Comparison of ENCODE assay signal across 25 mouse cellular contexts in genomic region chr7:68228491-68228890, GRCm38 (mm10). TPM values are rescaled to one million over a fixed set of nuclear protein-coding genes. Genes with fewer than 3 reads are reported as not detected.
DNase-seq lines count a peak whose midpoint lies in the region; ATAC-seq lines count a peak whose summit lies in the region.
"Had no signal": no experiment of that assay in that cellular context is flagged by ENCODE, and none has a peak within 500 bp of the region (broad histone marks: within the 10 kb centered on the region; RNA-seq: fewer than 3 reads in every experiment).

No protein-coding gene starts in this region.

- H3K9me3 ChIP-seq in midbrain, embryonic 12.5 days, result no peaks in the 10 kb centered on the region
- no peaks in the 10 kb centered on the region for H3K9me3 ChIP-seq in midbrain, embryonic 16.5 days (replicated peaks; ENCODE audit: control insufficient read depth, low read length, poor library complexity, severe bottlenecking)
- H3K9me3 ChIP-seq in forebrain, embryonic 12.5 days, result no peaks in the 10 kb centered on the region
- H3K9me3 ChIP-seq in limb, embryonic 11.5 days (ENCODE audit: control insufficient read depth, low read length), result no peaks in the 10 kb centered on the region
- H3K9me3 ChIP-seq: embryonic facial prominence, embryonic 13.5 days; heart, embryonic 15.5 days; liver, embryonic 15.5 days; megakaryocyte, embryonic 14.5 days had no signal

- peak; percentile 35 for DNase-seq in embryo, embryonic 10.5 days (ENCODE audit: low spot score)
- DNase-seq in embryo, embryonic 10 days (ENCODE audit: low spot score), result no peak
- DNase-seq in limb, embryonic 11.5 days (ENCODE audit: low spot score), result peak; percentile 41
- no peak for DNase-seq in right cerebral cortex, adult 2 months (ENCODE audit: low spot score in 2 of 2)
- DNase-seq in layer of hippocampus, adult 9-10 months (ENCODE audit: low spot score), result no peak
- DNase-seq: adrenal gland, postnatal 10 days; cerebellum, adult 11 months; gastrocnemius, postnatal 25 days; heart, adult 2 months; heart, postnatal 4 days; kidney, adult 8-10 months; lung, postnatal 10 days; right cerebral cortex, postnatal 14 days had no signal

- peaks cover 43% of the 10 kb centered on the region for H3K36me3 ChIP-seq in midbrain, embryonic 12.5 days
- peaks cover 2% of the 10 kb centered on the region; the same call in 1 of the 2 replicates for H3K36me3 ChIP-seq in midbrain, embryonic 16.5 days (ENCODE audit: control insufficient read depth, insufficient read depth, low read length)
- peaks cover 45% of the 10 kb centered on the region for H3K36me3 ChIP-seq in forebrain, embryonic 12.5 days (replicated peaks)
- H3K36me3 ChIP-seq in limb, embryonic 11.5 days (ENCODE audit: control insufficient read depth, insufficient read depth, low read length), result peaks cover 12% of the 10 kb centered on the region; the same call in 1 of the 2 replicates

- no peak for ATAC-seq in midbrain, embryonic 12.5 days (ENCODE audit: low FRiP score, low read depth)
- no peak for ATAC-seq in midbrain, embryonic 16.5 days
- ATAC-seq in forebrain, embryonic 12.5 days (ENCODE audit: low FRiP score), result no peak
- ATAC-seq in limb, embryonic 11.5 days (ENCODE audit: insufficient number of reproducible peaks, low FRiP score, low TSS enrichment, low read depth), result no peak
- ATAC-seq: Patski had no signal

- H3K4me3 ChIP-seq in midbrain, embryonic 12.5 days, result no peak overlapping the region
- no peak overlapping the region for H3K4me3 ChIP-seq in midbrain, embryonic 16.5 days (ENCODE audit: low read depth, low read length)
- H3K4me3 ChIP-seq in forebrain, embryonic 12.5 days (replicated peaks), result no peak overlapping the region
- H3K4me3 ChIP-seq in limb, embryonic 11.5 days (ENCODE audit: low read depth, low read length), result no peak overlapping the region
- H3K4me3 ChIP-seq: embryonic facial prominence, embryonic 13.5 days; heart, adult 2 months; heart, embryonic 15.5 days; liver, embryonic 15.5 days; megakaryocyte, embryonic 14.5 days; myocyte had no signal

- no peak overlapping the region for H3K9ac ChIP-seq in midbrain, embryonic 12.5 days (replicated peaks)
- H3K9ac ChIP-seq in midbrain, embryonic 16.5 days (ENCODE audit: low read depth, low read length), result no peak overlapping the region
- H3K9ac ChIP-seq in forebrain, embryonic 12.5 days, result no peak overlapping the region
- H3K9ac ChIP-seq in limb, embryonic 11.5 days (ENCODE audit: low read length), result no peak overlapping the region
- H3K9ac ChIP-seq: embryonic facial prominence, embryonic 13.5 days; heart, embryonic 15.5 days; liver, embryonic 15.5 days had no signal

- H3K4me2 ChIP-seq in midbrain, embryonic 12.5 days (replicated peaks), result no peak overlapping the region
- H3K4me2 ChIP-seq in midbrain, embryonic 16.5 days (ENCODE audit: low read length), result no peak overlapping the region
- no peak overlapping the region for H3K4me2 ChIP-seq in forebrain, embryonic 12.5 days
- H3K4me2 ChIP-seq in limb, embryonic 11.5 days (ENCODE audit: low read depth, severe bottlenecking), result no peak overlapping the region
- H3K4me2 ChIP-seq: embryonic facial prominence, embryonic 13.5 days; heart, embryonic 15.5 days; liver, embryonic 15.5 days had no signal

- H3K27me3 ChIP-seq in midbrain, embryonic 12.5 days, result no peaks in the 10 kb centered on the region
- H3K27me3 ChIP-seq in midbrain, embryonic 16.5 days (ENCODE audit: control insufficient read depth, insufficient read depth, low read depth, low read length), result no peaks in the 10 kb centered on the region
- H3K27me3 ChIP-seq in forebrain, embryonic 12.5 days, result no peaks in the 10 kb centered on the region
- no peaks in the 10 kb centered on the region for H3K27me3 ChIP-seq in limb, embryonic 11.5 days (ENCODE audit: control insufficient read depth, insufficient read depth, low read length)
- H3K27me3 ChIP-seq: embryonic facial prominence, embryonic 13.5 days; heart, embryonic 15.5 days; liver, embryonic 15.5 days; megakaryocyte, embryonic 14.5 days; Patski had no signal

- H3K27ac ChIP-seq in midbrain, embryonic 12.5 days (replicated peaks), result peak overlapping the region; percentile 47
- no peak overlapping the region for H3K27ac ChIP-seq in midbrain, embryonic 16.5 days (ENCODE audit: low read length)
- peak overlapping the region; percentile 38; the same call in 1 of the 2 replicates for H3K27ac ChIP-seq in forebrain, embryonic 12.5 days
- H3K27ac ChIP-seq in limb, embryonic 11.5 days (replicated peaks; ENCODE audit: low read depth, low read length), result no peak overlapping the region
- H3K27ac ChIP-seq: embryonic facial prominence, embryonic 13.5 days; heart, adult 2 months; heart, embryonic 15.5 days; liver, embryonic 15.5 days had no signal

- H3K4me1 ChIP-seq in midbrain, embryonic 12.5 days, result peaks cover 9% of the 10 kb centered on the region
- peaks cover 10% of the 10 kb centered on the region for H3K4me1 ChIP-seq in midbrain, embryonic 16.5 days (ENCODE audit: control insufficient read depth, insufficient read depth, low read length)
- H3K4me1 ChIP-seq in forebrain, embryonic 12.5 days, result peaks cover 13% of the 10 kb centered on the region
- H3K4me1 ChIP-seq in limb, embryonic 11.5 days (ENCODE audit: control insufficient read depth, insufficient read depth, low read length), result peaks cover 16% of the 10 kb centered on the region
- H3K4me1 ChIP-seq: liver, embryonic 15.5 days had no signal

- WGBS in midbrain, embryonic 12.5 days, result 32% methylated on average over 6 of the region's 6 CpGs
- WGBS in midbrain, embryonic 16.5 days, result 28% methylated on average over 6 of the region's 6 CpGs
- WGBS in forebrain, embryonic 12.5 days, result 33% methylated on average over 6 of the region's 6 CpGs
- WGBS in limb, embryonic 11.5 days, result 36% methylated on average over 6 of the region's 6 CpGs

RNA-seq across cellular contexts. Expression of gene Pgpep1l, which starts 35.5 kb away (rescaled TPM):
- polyA plus RNA-seq in midbrain, embryonic 12.5 days (2016; fragmentation: Nextera tagmentation; extraction: Ambion mirVana), result not detected in 2 replicates
- polyA plus RNA-seq in midbrain, embryonic 16.5 days (2015; fragmentation: Nextera tagmentation; extraction: Ambion mirVana), result not detected in 2 replicates
- polyA plus RNA-seq in forebrain, embryonic 12.5 days (2016; fragmentation: Nextera tagmentation; extraction: Ambion mirVana), result not detected in 2 replicates
- polyA plus RNA-seq in limb, embryonic 11.5 days (2014; fragmentation: Nextera tagmentation; extraction: Ambion mirVana), result not detected in 2 replicates
- polyA plus RNA-seq: intestine, embryonic 14.5 days; liver, embryonic 15.5 days; neural tube, embryonic 14.5 days; Patski; stomach, embryonic 14.5 days had no signal

RNA-seq across cellular contexts. Expression of gene Fam169b, which starts 45.1 kb away (rescaled TPM):
- 0.10 and 0.17 TPM in 2 replicates for polyA plus RNA-seq in midbrain, embryonic 12.5 days (2016; fragmentation: Nextera tagmentation; extraction: Ambion mirVana)
- polyA plus RNA-seq in midbrain, embryonic 16.5 days (2015; fragmentation: Nextera tagmentation; extraction: Ambion mirVana), result 0.16 TPM in 1 of 2 replicates, not detected in the other
- polyA plus RNA-seq in forebrain, embryonic 12.5 days (2016; fragmentation: Nextera tagmentation; extraction: Ambion mirVana), result 0.49 and 0.74 TPM in 2 replicates
- 1.5 and 2.0 TPM in 2 replicates for polyA plus RNA-seq in limb, embryonic 11.5 days (2014; fragmentation: Nextera tagmentation; extraction: Ambion mirVana)
- polyA plus RNA-seq: neural tube, embryonic 14.5 days had no signal

Comparison
In these comparisons a context has a peak if more than half of its experiments do, and no peak if none do; other contexts are left out.
1. DNase-seq: peak in embryo, embryonic 10.5 days (single experiment) and limb, embryonic 11.5 days (single experiment); none in embryo, embryonic 10 days (single experiment), right cerebral cortex, adult 2 months (0 of 2) and layer of hippocampus, adult 9-10 months (single experiment).
2. H3K27ac ChIP-seq: peak in midbrain, embryonic 12.5 days (single experiment) and forebrain, embryonic 12.5 days (single experiment); none in midbrain, embryonic 16.5 days (single experiment) and limb, embryonic 11.5 days (single experiment).